Mouse (Mus musculus): ENCODE data around the gene Tlr13.

DNA sequence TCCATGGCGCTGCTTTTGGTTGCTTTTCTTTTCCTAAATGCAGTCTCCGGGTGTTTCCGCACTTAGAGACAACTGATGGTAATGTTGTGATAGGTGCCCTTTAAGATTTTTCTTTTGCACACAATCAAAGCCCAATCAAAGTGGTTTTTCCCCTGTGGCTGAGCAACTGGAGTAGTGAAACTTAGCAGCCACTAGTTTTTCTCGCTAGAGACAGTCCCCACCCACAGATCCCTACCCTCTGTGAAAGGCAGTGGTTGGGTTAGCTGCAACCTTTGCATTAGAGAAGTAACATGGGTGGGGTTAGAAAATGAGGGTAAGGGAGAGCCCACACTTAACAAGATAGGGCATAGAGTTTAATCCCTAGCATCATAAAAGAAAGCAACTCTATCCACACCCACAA, 7.5 kb upstream of the Tlr13 start:
- TF ChIP-seq CTCF (IDR thresholded peaks at IDR 0.05 in 2 of 3, conservative IDR thresholded peaks at IDR 0.05 in 1 of 3; ENCODE audit: control insufficient read depth in 1 of 3, insufficient read depth in 1 of 3, low read depth in 2 of 3, low read length in 3 of 3, poor library complexity in 1 of 3, severe bottlenecking in 1 of 3): no peak
- no peak for TF ChIP-seq MYC (IDR thresholded peaks at IDR 0.05; ENCODE audit: low read depth, low read length)
- TF ChIP-seq CHD2 (IDR thresholded peaks at IDR 0.05; ENCODE audit: low read length): no peak
- no peak for TF ChIP-seq GATA1 (IDR thresholded peaks at IDR 0.05; ENCODE audit: low read depth, low read length)
- TF ChIP-seq POLR2AphosphoS2 (IDR thresholded peaks at IDR 0.05; ENCODE audit: low read length): no peak
- TF ChIP-seq MEF2A (IDR thresholded peaks at IDR 0.05; ENCODE audit: extremely low read depth, insufficient replicate concordance, low read depth, low read length, poor library complexity, severe bottlenecking): no peak
- TF ChIP-seq KAT2A (conservative IDR thresholded peaks at IDR 0.05; ENCODE audit: low read depth, low read length): no peak
- no peak for TF ChIP-seq MXI1 (IDR thresholded peaks at IDR 0.05; ENCODE audit: low read depth, low read length)
- TF ChIP-seq NRF1 (IDR thresholded peaks at IDR 0.05; ENCODE audit: insufficient read depth, low read depth, low read length, poor library complexity, severe bottlenecking): no peak
- no peak for TF ChIP-seq POLR2A (IDR thresholded peaks at IDR 0.05; ENCODE audit: control insufficient read depth in 1 of 2, insufficient read depth in 1 of 2, low read depth in 1 of 2, low read length in 2 of 2, poor library complexity in 1 of 2)
- TF ChIP-seq MAX (IDR thresholded peaks at IDR 0.05; ENCODE audit: low read length): no peak
- TF ChIP-seq EP300 (IDR thresholded peaks at IDR 0.05; ENCODE audit: low read depth in 1 of 2, low read length in 2 of 2): no peak
